Mouse (Mus musculus) midbrain, postnatal 0 days (tissue): ENCODE data around the gene Rnase2b. TPM values are rescaled to one million over a fixed set of nuclear protein-coding genes. Genes with fewer than 3 reads are reported as not detected.
"Not testable (repeated sequence)": the region's sequence is repeated elsewhere in the genome, so short reads cannot be mapped to it uniquely, and the experiment has no call there.

Source experiments
- ATAC-seq: fragments of 200-750 bp; cut with Nextera tagmentation; 2 replicates; pipeline ENCODE4 v1.8.0; 2017; ENCODE audit warnings: moderate number of reproducible peaks, mild to moderate bottlenecking, moderate TSS enrichment, moderate library complexity; ENCODE audit not compliant: low FRiP score
- DNase-seq: peaks from one replicate; pipeline ENCODE4 v3.0.0-alpha.2; 2015; ENCODE audit warnings: low spot score
- H3K27ac ChIP-seq: fragments of 300-500 bp; sonication (generic); 2 replicates; pipeline ENCODE4 v1.5.1; 2014; ENCODE audit warnings: low read depth, mild to moderate bottlenecking, low read length, mixed read lengths
- H3K27me3 ChIP-seq: fragments of 300-500 bp; sonication (generic); 2 replicates; pipeline ENCODE4 v1.6.1; 2014; ENCODE audit warnings: low read length, control low read depth, mixed read lengths; ENCODE audit not compliant: insufficient read depth
- H3K36me3 ChIP-seq: fragments of 300-500 bp; sonication (generic); 2 replicates; pipeline ENCODE4 v1.6.1; 2014; ENCODE audit warnings: low read length, control low read depth, mixed read lengths; ENCODE audit not compliant: insufficient read depth
- H3K4me1 ChIP-seq: fragments of 300-500 bp; sonication (generic); 2 replicates; pipeline ENCODE4 v1.6.1; 2014; ENCODE audit warnings: mild to moderate bottlenecking, control low read depth, antibody characterized with exemption, low read length, mixed read lengths; ENCODE audit not compliant: insufficient read depth
- H3K4me2 ChIP-seq: fragments of 300-500 bp; sonication (generic); 2 replicates; pipeline ENCODE4 v1.6.1; 2014; ENCODE audit warnings: low read depth, mild to moderate bottlenecking, low read length, mixed read lengths; ENCODE audit not compliant: poor library complexity, severe bottlenecking
- H3K4me3 ChIP-seq: fragments of 300-500 bp; sonication (generic); 2 replicates; pipeline ENCODE4 v1.5.1; 2014; ENCODE audit warnings: low read depth, mild to moderate bottlenecking, low read length, moderate library complexity
- H3K9ac ChIP-seq: fragments of 300-500 bp; sonication (generic); replicated peaks from 2 replicates; pipeline ENCODE4 v1.6.1; 2014; ENCODE audit warnings: mild to moderate bottlenecking, low read length, moderate library complexity, mixed read lengths; ENCODE audit not compliant: poor library complexity, severe bottlenecking
- H3K9me3 ChIP-seq: fragments of 300-500 bp; sonication (generic); 2 replicates; pipeline ENCODE4 v1.6.1; 2016; ENCODE audit warnings: low read length, control low read depth
- CTCF ChIP-seq: IDR thresholded peaks from 2 replicates; pipeline ENCODE4 v1.5.1; 2016; ENCODE audit warnings: antibody characterized with exemption, mild to moderate bottlenecking
- WGBS: fragments of 180-500 bp; shearing (Covaris S2); extraction: QIAGEN DNeasy Blood & Tissue Kit; methylation state at CpG from one replicate; pipeline ENCODE4 v1.1.7; 2014; 5-methylcytosine and 5-hydroxymethylcytosine counted together
- polyA plus RNA-seq: library from polyadenylated mRNA; unstranded; fragments of >200 nt; fragmentation: Nextera tagmentation; extraction: Ambion mirVana; gene quantifications from 2 replicates; pipeline ENCODE4 v1.2.1, GENCODE M21; 2015
- total RNA-seq: library from RNA; depleted of rRNA; stranded (reverse); fragments of >200 nt; gene quantifications from 2 replicates; pipeline ENCODE4 v1.2.3, GENCODE M21; 2014

The Rnase2b gene
- total and polyA plus RNA-seq, 2 experiments from 2014 or later, result not detected

- no peaks in the 10 kb centered on the region for H3K4me1 ChIP-seq
- H3K27ac ChIP-seq, result no peak overlapping the region
- no peak overlapping the region for H3K4me3 ChIP-seq
- ATAC-seq (no peak), DNase-seq (no peak)
- H3K9me3 ChIP-seq, result no peaks in the 10 kb centered on the region
- H3K36me3 ChIP-seq, result no peaks in the 10 kb centered on the region
- no peak overlapping the region for H3K4me2 ChIP-seq
- H3K27me3 ChIP-seq, result no peaks in the 10 kb centered on the region
- no peak overlapping the region for H3K9ac ChIP-seq
- no peak for TF ChIP-seq CTCF
- WGBS, result 61% methylated on average over 4 of the region's 4 CpGs
Measured at GRCm38 (mm10) chr14:51173843-51174242, 11.8 kb downstream of the Rnase2b start.

GRCm38 (mm10) chr14:51181051-51181450 lies 19.0 kb downstream of the Rnase2b start:
- not testable (repeated sequence) for H3K4me3 ChIP-seq, DNase-seq, ATAC-seq, H3K9me3 ChIP-seq, H3K27ac ChIP-seq, H3K36me3 ChIP-seq, H3K27me3 ChIP-seq, H3K4me2 ChIP-seq, H3K4me1 ChIP-seq, H3K9ac ChIP-seq
- 85% methylated on average over 2 of the region's 2 CpGs for WGBS

- no peak for TF ChIP-seq CTCF
- ATAC-seq (no peak), DNase-seq (no peak)
- no peak overlapping the region for H3K9ac ChIP-seq
- no peaks in the 10 kb centered on the region for H3K9me3 ChIP-seq
- no peaks in the 10 kb centered on the region for H3K27me3 ChIP-seq
- 94% methylated on average over 4 of the region's 4 CpGs for WGBS
- no peaks in the 10 kb centered on the region for H3K4me1 ChIP-seq
- no peak overlapping the region for H3K4me2 ChIP-seq
- no peaks in the 10 kb centered on the region for H3K36me3 ChIP-seq
- no peak overlapping the region for H3K4me3 ChIP-seq
- no peak overlapping the region for H3K27ac ChIP-seq
Measured at GRCm38 (mm10) chr14:51195681-51196080, 33.6 kb downstream of the Rnase2b start.

- ATAC-seq, result no peak
- no peak for TF ChIP-seq CTCF
- Histone ChIP-seq H3K4me3 (no peak within 1 kb of the TSS), H3K27ac (no peak within 1 kb of the TSS), H3K36me3 (no peaks in the 10 kb centered on the region), H3K27me3 (no peaks in the 10 kb centered on the region), H3K4me2 (no peak within 1 kb of the TSS), H3K9me3 (no peaks in the 10 kb centered on the region), H3K9ac (no peak within 1 kb of the TSS), H3K4me1 (no peaks in the 10 kb centered on the region)
- WGBS, result 78% methylated on average over 5 of the region's 5 CpGs
- DNase-seq, result no peak
Measured at GRCm38 (mm10) chr14:51199098-51200023, 37.3 kb downstream of the Rnase2b start, which contains the start of gene Ang2. Gene Ang2 (minus strand): TSS chr14:51199148.

GRCm38 (mm10) chr14:51200054-51200453 lies 38.0 kb downstream of the Rnase2b start:
- DNase-seq (peak; percentile 12), ATAC-seq (no peak)
- no peaks in the 10 kb centered on the region for H3K36me3 ChIP-seq
- H3K4me1 ChIP-seq, result no peaks in the 10 kb centered on the region
- no peak overlapping the region for H3K9ac ChIP-seq
- no peak for TF ChIP-seq CTCF
- no peak overlapping the region for H3K27ac ChIP-seq
- no peak overlapping the region for H3K4me2 ChIP-seq
- H3K9me3 ChIP-seq, result no peaks in the 10 kb centered on the region
- H3K4me3 ChIP-seq, result no peak overlapping the region
- WGBS, result 87% methylated on average over 2 of the region's 2 CpGs
- no peaks in the 10 kb centered on the region for H3K27me3 ChIP-seq

GRCm38 (mm10) chr14:51200466-51200865 lies 38.4 kb downstream of the Rnase2b start:
- TF ChIP-seq CTCF, result no peak
- H3K27ac ChIP-seq, result no peak overlapping the region
- ATAC-seq (no peak), DNase-seq (no peak)
- H3K27me3 ChIP-seq, result no peaks in the 10 kb centered on the region
- no peak overlapping the region for H3K4me3 ChIP-seq
- no peaks in the 10 kb centered on the region for H3K9me3 ChIP-seq
- H3K4me2 ChIP-seq, result no peak overlapping the region
- H3K9ac ChIP-seq, result no peak overlapping the region
- no peaks in the 10 kb centered on the region for H3K4me1 ChIP-seq
- no peaks in the 10 kb centered on the region for H3K36me3 ChIP-seq
- WGBS, result 94% methylated on average over 2 of the region's 2 CpGs
